Mouse (Mus musculus) heart, adult 2 months (tissue): ENCODE data around the gene Faap20. TPM values are rescaled to one million over a fixed set of nuclear protein-coding genes. Genes with fewer than 3 reads are reported as not detected.

Source experiments
- DNase-seq, 2 experiments: peaks; one replicate each; pipeline ENCODE4 v3.0.0; 2021
- H3K27ac ChIP-seq: fragments of 200-600 bp; 2 replicates; pipeline ENCODE4 v1.8.1; 2022
- H3K27me3 ChIP-seq: fragments of 200-500 bp; 2 replicates; pipeline ENCODE4 v1.6.1; 2012; ENCODE audit warnings: mild to moderate bottlenecking, low read length, inconsistent platforms, mixed read lengths; ENCODE audit not compliant: control insufficient read depth, insufficient read depth
- H3K36me3 ChIP-seq: fragments of 200-500 bp; 2 replicates; pipeline ENCODE4 v1.6.1; 2012; ENCODE audit warnings: low read length, inconsistent platforms; ENCODE audit not compliant: control insufficient read depth, insufficient read depth
- H3K4me1 ChIP-seq: fragments of 200-500 bp; 2 replicates; pipeline ENCODE4 v1.6.1; 2011; ENCODE audit warnings: low read length; ENCODE audit not compliant: control insufficient read depth, insufficient read depth
- H3K4me3 ChIP-seq: fragments of 200-600 bp; 2 replicates; pipeline ENCODE4 v1.8.1; 2022
- H3K79me2 ChIP-seq: fragments of 200-500 bp; replicated peaks from 2 replicates; pipeline ENCODE4 v1.6.1; 2012; ENCODE audit warnings: mild to moderate bottlenecking, inconsistent platforms, low read length, moderate library complexity, mixed read lengths; ENCODE audit not compliant: control insufficient read depth, insufficient read depth
- H3K9ac ChIP-seq: fragments of 200-500 bp; 2 replicates; pipeline ENCODE4 v1.6.1; 2012; ENCODE audit warnings: low read depth, mild to moderate bottlenecking, control low read depth, inconsistent platforms, low read length, mixed read lengths
- CTCF ChIP-seq: fragments of 200-600 bp; IDR thresholded peaks from 2 replicates; pipeline ENCODE4 v1.8.1; 2022; ENCODE audit warnings: antibody characterized with exemption, mild to moderate bottlenecking, moderate library complexity
- EP300 ChIP-seq: fragments of 200-500 bp; IDR thresholded peaks from 2 replicates; pipeline ENCODE4 v1.6.1; 2011; ENCODE audit warnings: low read depth, low read length, control low read depth; ENCODE audit not compliant: insufficient read depth
- POLR2A ChIP-seq: fragments of 200-500 bp; IDR thresholded peaks from 2 replicates; pipeline ENCODE4 v1.6.1; 2011; ENCODE audit warnings: mild to moderate bottlenecking, low read depth, low read length, control low read depth; ENCODE audit not compliant: insufficient read depth
- WGBS: fragments of 180-500 bp; shearing (Covaris S2); methylation state at CpG from one replicate; pipeline ENCODE4 v1.1.7; 2018; 5-methylcytosine and 5-hydroxymethylcytosine counted together
- intact Hi-C: fragments of 180-260 bp; cut with DNase I; formaldehyde crosslinking; loops from one replicate; pipeline ENCODE4 v1.15.1; 2025
- long read RNA-seq: library from polyadenylated mRNA; stranded (forward); transcript quantifications from one replicate; pipeline ENCODE4 v2.0.0, GENCODE M21; 2021
- polyA plus RNA-seq: library from polyadenylated mRNA; depleted of rRNA; stranded (reverse); fragments of >200 nt; gene quantifications from 2 replicates; pipeline ENCODE4 v1.2.3, GENCODE M21; 2012; rRNA removed
- total RNA-seq, 2 experiments: library from RNA; stranded (reverse); gene quantifications; 2 replicates each; pipeline ENCODE4 v1.2.3; 2021

The Faap20 gene
- total RNA-seq (10 to 100 TPM; 14.4 to 16.7 TPM), polyA plus RNA-seq (26.7 and 30.3 TPM in 2 replicates)
- long read RNA-seq, transcript Faap20-210 (4 exons, 1,076 nt) = major isoform, 10 of 13 reads
- long read RNA-seq, partial matches to known transcripts = 0 of 13 reads
- long read RNA-seq, other reads (novel, unspliced or antisense) = 0 of 13 reads

DNA sequence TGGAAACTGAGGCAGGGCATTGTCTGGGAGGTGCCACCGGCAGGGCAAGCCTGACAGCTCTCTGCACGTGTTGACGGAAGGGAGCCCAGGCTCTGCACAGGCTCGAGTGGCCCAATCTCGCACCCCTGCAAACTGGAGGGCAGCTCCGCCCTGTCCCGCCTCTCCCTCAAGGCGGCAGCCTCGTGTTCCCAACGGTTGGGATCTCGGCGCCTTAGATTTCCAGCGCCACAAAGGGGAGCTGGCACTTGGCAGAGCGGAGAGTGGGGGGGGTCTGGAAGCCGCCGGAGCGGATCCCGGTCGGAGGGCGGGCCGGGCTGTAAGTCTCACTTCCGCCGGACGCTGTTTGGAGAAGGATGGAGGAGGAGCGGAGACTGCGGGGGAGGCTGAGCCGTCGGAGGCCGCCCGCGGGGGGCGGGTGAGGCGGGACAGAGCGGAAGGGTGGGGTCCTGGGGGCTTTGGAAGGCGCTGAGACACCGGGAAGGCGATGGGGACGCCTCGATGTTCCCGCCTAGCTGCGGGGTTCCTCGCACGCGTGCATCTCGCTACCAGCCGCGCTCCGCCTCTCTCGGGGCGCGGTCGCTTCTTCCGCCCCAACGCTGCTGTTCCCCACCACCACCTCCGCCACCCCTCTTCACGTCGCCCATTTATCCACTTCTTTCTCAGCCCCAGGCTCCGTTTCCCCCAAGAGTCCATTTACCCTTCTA, at the start of gene Faap20:
Gene Faap20, plus strand, starts transcription at position 155 of the 704 bp plus-strand sequence.
- Histone ChIP-seq H3K27ac (peak within 1 kb of the TSS; percentile 97), H3K9ac (peak within 1 kb of the TSS; percentile 86), H3K27me3 (no peaks in the 10 kb centered on the region), H3K79me2 (no peaks in the 10 kb centered on the region), H3K36me3 (no peaks in the 10 kb centered on the region), H3K4me1 (peaks cover 5% of the 10 kb centered on the region; the same call in 1 of the 2 replicates), H3K4me3 (peak within 1 kb of the TSS; percentile 78)
- intact Hi-C loops = loop anchor here (1.0 to 5.0 kb wide), 6 partner anchors 26 to 154 kb away; no protein-coding TSS in a partner anchor
- TF ChIP-seq CTCF (no peak; the same call in 1 of the 2 replicates), POLR2A (peak; percentile 65; the same call in 1 of the 2 replicates), EP300 (peak; percentile 8; the same call in 1 of the 2 replicates)
- WGBS = under 1% methylated on average over 54 of the region's 58 CpGs
- DNase-seq = peak; percentile 92 to 93

GRCm38 (mm10) chr4:155200861-155201390, 48.7 kb upstream of the Faap20 start:
- DNase-seq = no peak
- no peak overlapping the region for H3K9ac ChIP-seq
- H3K79me2 ChIP-seq = peaks cover 5% of the 10 kb centered on the region
- intact Hi-C loops = loop anchor here (2.0 kb wide), 1 partner anchor 14 kb away; no protein-coding TSS in a partner anchor
- peak overlapping the region; percentile 48 for H3K27ac ChIP-seq
- TF ChIP-seq EP300 = no peak
- no peak for TF ChIP-seq CTCF
- TF ChIP-seq POLR2A = no peak
- H3K36me3 ChIP-seq = peaks cover 12% of the 10 kb centered on the region
- H3K4me3 ChIP-seq = no peak overlapping the region
- no peaks in the 10 kb centered on the region for H3K27me3 ChIP-seq
- peaks cover 49% of the 10 kb centered on the region for H3K4me1 ChIP-seq
- 38% methylated on average over 3 of the region's 3 CpGs for WGBS

GRCm38 (mm10) chr4:155201764-155202163, 47.8 kb upstream of the Faap20 start:
- WGBS = 52% methylated on average over 7 of the region's 7 CpGs
- H3K79me2 ChIP-seq = peaks cover 6% of the 10 kb centered on the region

GRCm38 (mm10) chr4:155205919-155206318, 43.7 kb upstream of the Faap20 start:
- intact Hi-C loops = no loop called here
- Histone ChIP-seq H3K36me3 (peaks cover 15% of the 10 kb centered on the region), H3K27me3 (no peaks in the 10 kb centered on the region), H3K9ac (no peak overlapping the region), H3K79me2 (peaks cover 18% of the 10 kb centered on the region), H3K4me3 (no peak overlapping the region), H3K4me1 (peaks cover 56% of the 10 kb centered on the region), H3K27ac (no peak overlapping the region)
- no peak for DNase-seq
- 38% methylated on average over 6 of the region's 6 CpGs for WGBS
- TF ChIP-seq EP300 (no peak), CTCF (no peak), POLR2A (no peak)

More at GRCm38 (mm10) chr4:155201764-155202163, 47.8 kb upstream of the Faap20 start:
- H3K9ac ChIP-seq = no peak overlapping the region
- intact Hi-C loops = loop anchor here (2.0 kb wide), 1 partner anchor 13 kb away; no protein-coding TSS in a partner anchor
- no peak for TF ChIP-seq CTCF
- TF ChIP-seq EP300 = no peak
- TF ChIP-seq POLR2A = no peak
- H3K27ac ChIP-seq = no peak overlapping the region
- H3K27me3 ChIP-seq = no peaks in the 10 kb centered on the region
- DNase-seq = no peak
- H3K4me3 ChIP-seq = no peak overlapping the region
- H3K36me3 ChIP-seq = peaks cover 15% of the 10 kb centered on the region
- peaks cover 45% of the 10 kb centered on the region for H3K4me1 ChIP-seq

DNA sequence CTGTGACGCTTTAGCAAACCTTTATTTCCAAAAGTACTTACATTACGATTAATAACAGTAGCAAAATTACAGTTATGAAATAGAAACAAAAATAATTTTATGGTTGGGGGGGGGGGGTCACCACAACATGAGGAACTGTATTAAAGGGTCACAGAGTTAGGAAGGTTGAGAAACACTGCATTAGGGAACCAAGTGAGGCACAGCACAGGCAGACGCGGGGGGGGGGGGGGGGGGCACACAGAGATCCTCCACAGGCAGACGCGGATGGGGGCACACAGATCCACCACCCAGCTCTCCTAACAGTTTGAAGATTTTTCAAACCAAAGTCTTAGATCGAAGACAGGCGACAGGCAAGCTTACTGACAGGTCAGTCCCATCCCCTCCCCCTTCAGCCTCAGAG, 43.1 kb upstream of the Faap20 start:
- H3K4me1 ChIP-seq = peaks cover 57% of the 10 kb centered on the region
- DNase-seq = no peak
- TF ChIP-seq EP300 = no peak
- TF ChIP-seq POLR2A = no peak
- TF ChIP-seq CTCF = no peak
- H3K27me3 ChIP-seq = no peaks in the 10 kb centered on the region
- peaks cover 9% of the 10 kb centered on the region for H3K36me3 ChIP-seq
- no peak overlapping the region for H3K4me3 ChIP-seq
- intact Hi-C loops = no loop called here
- 58% methylated on average over 8 of the region's 8 CpGs for WGBS
- peaks cover 20% of the 10 kb centered on the region for H3K79me2 ChIP-seq
- no peak overlapping the region for H3K9ac ChIP-seq
- no peak overlapping the region for H3K27ac ChIP-seq

- Histone ChIP-seq H3K27ac (peak overlapping the region; percentile 43; the same call in 1 of the 2 replicates), H3K27me3 (no peaks in the 10 kb centered on the region), H3K4me3 (no peak overlapping the region), H3K36me3 (peaks cover 9% of the 10 kb centered on the region), H3K4me1 (peaks cover 53% of the 10 kb centered on the region), H3K79me2 (peaks cover 26% of the 10 kb centered on the region), H3K9ac (no peak overlapping the region)
- 39% methylated on average over 3 of the region's 3 CpGs for WGBS
- TF ChIP-seq POLR2A (no peak), EP300 (no peak), CTCF (no peak)
- intact Hi-C loops = no loop called here
- no peak for DNase-seq
These were observed 41.8 kb upstream of the Faap20 start for GRCm38 (mm10) chr4:155207841-155208240.
